9 mouse cellular contexts compared by ENCODE assay signal in the genomic region with DNA sequence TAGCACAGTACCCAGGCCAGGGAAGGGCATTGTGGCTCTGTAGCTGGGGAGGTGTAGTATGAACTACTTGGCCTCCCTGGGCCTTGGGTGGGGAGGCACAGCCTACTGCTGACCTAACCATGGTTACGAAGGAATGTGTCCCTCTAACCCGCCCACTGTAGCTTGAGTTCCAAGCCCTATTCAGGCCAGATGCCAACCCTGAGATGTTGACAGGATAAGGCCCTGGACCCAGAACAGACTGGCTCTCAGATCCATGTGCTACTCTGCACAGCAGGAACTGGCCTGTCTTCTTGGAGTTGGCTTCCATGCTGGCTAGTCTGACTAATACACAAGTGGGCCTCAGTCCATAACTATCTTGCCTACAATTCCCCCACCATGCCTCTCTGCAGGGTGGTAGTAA. TPM values are rescaled to one million over a fixed set of nuclear protein-coding genes. Genes with fewer than 3 reads are reported as not detected.
DNase-seq lines count a peak whose midpoint lies in the region; ATAC-seq and TF ChIP-seq lines count a peak whose summit lies in the region.
"Had no signal": no experiment of that assay in that cellular context is flagged by ENCODE, and none has a peak within 500 bp of the region (broad histone marks: within the 10 kb centered on the region; RNA-seq: fewer than 3 reads in every experiment).

No protein-coding gene starts in this region.

- H3K36me3 ChIP-seq in forebrain, embryonic 16.5 days (ENCODE audit: control insufficient read depth, insufficient read depth) = peaks cover 20% of the 10 kb centered on the region
- H3K36me3 ChIP-seq in midbrain, embryonic 12.5 days = peaks cover 45% of the 10 kb centered on the region

- no peak overlapping the region for H3K9ac ChIP-seq in forebrain, embryonic 16.5 days (replicated peaks; ENCODE audit: low read depth, low read length)
- H3K9ac ChIP-seq in midbrain, embryonic 12.5 days (replicated peaks) = peak overlapping the region; percentile 21; the same call in 1 of the 2 replicates
- H3K9ac ChIP-seq: liver, embryonic 13.5 days had no signal

- H3K4me2 ChIP-seq in forebrain, embryonic 16.5 days (ENCODE audit: low read length) = no peak overlapping the region
- H3K4me2 ChIP-seq in midbrain, embryonic 12.5 days (replicated peaks) = peak overlapping the region; percentile 90
- H3K4me2 ChIP-seq: liver, embryonic 13.5 days had no signal

- 24% methylated on average over 2 of the region's 2 CpGs for WGBS in forebrain, embryonic 16.5 days
- 74% methylated on average over 2 of the region's 2 CpGs for WGBS in midbrain, embryonic 12.5 days

- TF ChIP-seq POLR2A in brain, embryonic 14.5 days (IDR thresholded peaks at IDR 0.05; ENCODE audit: borderline replicate concordance, extremely low read depth, insufficient read depth, insufficient read length, poor library complexity, severe bottlenecking) = no peak

- peak overlapping the region; percentile 53 for H3K27ac ChIP-seq in forebrain, embryonic 16.5 days (ENCODE audit: low read length)
- H3K27ac ChIP-seq in midbrain, embryonic 12.5 days (replicated peaks) = peak overlapping the region; percentile 91
- H3K27ac ChIP-seq: liver, embryonic 13.5 days had no signal

- no peaks in the 10 kb centered on the region for H3K27me3 ChIP-seq in forebrain, embryonic 16.5 days (replicated peaks; ENCODE audit: control insufficient read depth, insufficient read depth, low read length)
- H3K27me3 ChIP-seq in midbrain, embryonic 12.5 days = no peaks in the 10 kb centered on the region
- H3K27me3 ChIP-seq: liver, embryonic 13.5 days had no signal

- peak; percentile 81 for DNase-seq in adrenal gland, adult 2 months
- DNase-seq in adrenal gland, adult 18-20 months (ENCODE audit: low spot score in 2 of 2) = no peak
- peak; percentile 75 for DNase-seq in brain, embryonic 14.5 days (ENCODE audit: low read depth)
- DNase-seq in kidney, adult 8-10 months = peak; percentile 71 to 85
- no peak for DNase-seq in right cerebral cortex, postnatal 4 days
- DNase-seq: liver, embryonic 13.5 days had no signal

- H3K4me1 ChIP-seq in forebrain, embryonic 16.5 days (replicated peaks; ENCODE audit: control insufficient read depth, insufficient read depth, low read length) = peaks cover 60% of the 10 kb centered on the region
- peaks cover 82% of the 10 kb centered on the region for H3K4me1 ChIP-seq in midbrain, embryonic 12.5 days

- ATAC-seq in forebrain, embryonic 16.5 days = no peak
- ATAC-seq in midbrain, embryonic 12.5 days (ENCODE audit: low FRiP score, low read depth) = no peak
- no peak for ATAC-seq in CD4-positive, CD25-positive, alpha-beta regulatory T cell, adult 4 months

- H3K9me3 ChIP-seq in forebrain, embryonic 16.5 days (ENCODE audit: control insufficient read depth, low read length) = no peaks in the 10 kb centered on the region
- no peaks in the 10 kb centered on the region for H3K9me3 ChIP-seq in midbrain, embryonic 12.5 days
- H3K9me3 ChIP-seq: liver, embryonic 13.5 days had no signal

- H3K4me3 ChIP-seq in forebrain, embryonic 16.5 days (replicated peaks; ENCODE audit: low read length) = no peak overlapping the region
- H3K4me3 ChIP-seq in midbrain, embryonic 12.5 days = no peak overlapping the region
- H3K4me3 ChIP-seq: liver, embryonic 13.5 days had no signal

- TF ChIP-seq CTCF in brain, embryonic 14.5 days (IDR thresholded peaks at IDR 0.05; ENCODE audit: borderline replicate concordance, extremely low read depth, insufficient read depth, insufficient read length) = no peak

RNA-seq across cellular contexts. Expression of a gene that starts 30.0 kb away (rescaled TPM):
- total RNA-seq in adrenal gland, adult 2 months (2021) = 10 to 100 TPM; 73.3 TPM
- 50.3 and 64.6 TPM in 2 replicates for polyA plus RNA-seq in adrenal gland, adult 2 months (2012; rRNA removed)
- total RNA-seq in adrenal gland, adult 18-20 months (2021) = 10 to 100 TPM; 75.6 to 98.9 TPM
- polyA plus RNA-seq in brain, embryonic 14.5 days (2012; rRNA removed) = 18.5 and 19.5 TPM in 2 replicates
- polyA plus RNA-seq in forebrain, embryonic 16.5 days (2015; fragmentation: Nextera tagmentation; extraction: Ambion mirVana) = 24.0 and 27.8 TPM in 2 replicates
- 22.5 and 23.8 TPM in 2 replicates for polyA plus RNA-seq in midbrain, embryonic 12.5 days (2016; fragmentation: Nextera tagmentation; extraction: Ambion mirVana)
- polyA plus RNA-seq in CD4-positive, CD25-positive, alpha-beta regulatory T cell, adult 4 months (2017; shearing (Covaris generic)) = 10 to 100 TPM; 21.7 to 26.7 TPM

RNA-seq across cellular contexts. Expression of a gene that starts 30.5 kb away (rescaled TPM):
- 100 to 1,000 TPM; 203 to 288 TPM for total RNA-seq in adrenal gland, adult 2 months (2021)
- 407 and 432 TPM in 2 replicates for polyA plus RNA-seq in adrenal gland, adult 2 months (2012; rRNA removed)
- 100 to 1,000 TPM; 191 to 384 TPM for total RNA-seq in adrenal gland, adult 18-20 months (2021)
- 72.8 and 73.8 TPM in 2 replicates for polyA plus RNA-seq in brain, embryonic 14.5 days (2012; rRNA removed)
- polyA plus RNA-seq in forebrain, embryonic 16.5 days (2015; fragmentation: Nextera tagmentation; extraction: Ambion mirVana) = 88.8 and 98.1 TPM in 2 replicates
- polyA plus RNA-seq in midbrain, embryonic 12.5 days (2016; fragmentation: Nextera tagmentation; extraction: Ambion mirVana) = 54.9 and 60.1 TPM in 2 replicates
- polyA plus RNA-seq in CD4-positive, CD25-positive, alpha-beta regulatory T cell, adult 4 months (2017; shearing (Covaris generic)) = 10 to 100 TPM; 62.0 to 65.2 TPM

RNA-seq across cellular contexts. Expression of a gene that starts 48.2 kb away (rescaled TPM):
- 10 to 100 TPM; 33.4 to 48.9 TPM for total RNA-seq in adrenal gland, adult 2 months (2021)
- polyA plus RNA-seq in adrenal gland, adult 2 months (2012; rRNA removed) = 54.2 and 59.1 TPM in 2 replicates
- total RNA-seq in adrenal gland, adult 18-20 months (2021) = 10 to 100 TPM; 26.6 to 27.5 TPM
- polyA plus RNA-seq in brain, embryonic 14.5 days (2012; rRNA removed) = 169 and 189 TPM in 2 replicates
- polyA plus RNA-seq in forebrain, embryonic 16.5 days (2015; fragmentation: Nextera tagmentation; extraction: Ambion mirVana) = 58.6 and 67.8 TPM in 2 replicates
- 129 and 134 TPM in 2 replicates for polyA plus RNA-seq in midbrain, embryonic 12.5 days (2016; fragmentation: Nextera tagmentation; extraction: Ambion mirVana)
- under 1 TPM in 1 of 2 experiments, not detected in 1; 0.91 TPM for polyA plus RNA-seq in CD4-positive, CD25-positive, alpha-beta regulatory T cell, adult 4 months (2017; shearing (Covaris generic))

RNA-seq across cellular contexts. Expression of a gene that starts 48.3 kb away (rescaled TPM):
- total RNA-seq in adrenal gland, adult 2 months (2021) = 10 to 100 TPM; 36.1 to 37.1 TPM
- polyA plus RNA-seq in adrenal gland, adult 2 months (2012; rRNA removed) = 40.6 and 51.1 TPM in 2 replicates
- 10 to 100 TPM; 24.2 to 31.3 TPM for total RNA-seq in adrenal gland, adult 18-20 months (2021)
- 69.4 and 78.6 TPM in 2 replicates for polyA plus RNA-seq in brain, embryonic 14.5 days (2012; rRNA removed)
- 74.9 and 86.8 TPM in 2 replicates for polyA plus RNA-seq in forebrain, embryonic 16.5 days (2015; fragmentation: Nextera tagmentation; extraction: Ambion mirVana)
- polyA plus RNA-seq in midbrain, embryonic 12.5 days (2016; fragmentation: Nextera tagmentation; extraction: Ambion mirVana) = 48.2 and 49.7 TPM in 2 replicates
- polyA plus RNA-seq in CD4-positive, CD25-positive, alpha-beta regulatory T cell, adult 4 months (2017; shearing (Covaris generic)) = 10 to 100 TPM; 71.4 to 94.5 TPM

Comparison
In these comparisons a context has a peak if more than half of its experiments do, and no peak if none do; other contexts are left out.
1. DNase-seq: peak in adrenal gland, adult 2 months (single experiment), brain, embryonic 14.5 days (single experiment) and kidney, adult 8-10 months (2 of 2); none in adrenal gland, adult 18-20 months (0 of 2) and right cerebral cortex, postnatal 4 days (single experiment).
2. RNA of a gene that starts 48.2 kb away (polyA plus RNA-seq): 169 to 189 TPM in brain, embryonic 14.5 days, 129 to 134 TPM in midbrain, embryonic 12.5 days, 58.6 to 67.8 TPM in forebrain, embryonic 16.5 days and 54.2 to 59.1 TPM in adrenal gland, adult 2 months; 0.91 TPM in CD4-positive, CD25-positive, alpha-beta regulatory T cell, adult 4 months; every median in the first group is over 10 times any median in the second.